Mouse (Mus musculus) midbrain, embryonic 14.5 days (tissue): ENCODE measurements at regions not wholly inside any gene's neighbourhood (a gene's known extent, or its start where the extent isn't known, plus 50 kb on each side); places are given as distances from the start of the nearest gene placed in this dataset.

ENCODE experiments used
- ATAC-seq: fragments of 200-750 bp; cut with Nextera tagmentation; 2 replicates; pipeline ENCODE4 v1.8.0; 2017; ENCODE audit warnings: moderate number of reproducible peaks, moderate library complexity; ENCODE audit not compliant: low FRiP score, low TSS enrichment
- DNase-seq: peaks from one replicate; pipeline ENCODE4 v3.0.0-alpha.2; 2015
- H3K27ac ChIP-seq: fragments of 300-500 bp; sonication (generic); replicated peaks from 2 replicates; pipeline ENCODE4 v1.5.1; 2014; ENCODE audit warnings: mild to moderate bottlenecking, low read depth, low read length, moderate library complexity
- H3K27me3 ChIP-seq: fragments of 300-500 bp; sonication (generic); 2 replicates; pipeline ENCODE4 v1.6.1; 2014; ENCODE audit warnings: low read length, control low read depth, mixed read lengths; ENCODE audit not compliant: control insufficient read depth, insufficient read depth
- H3K36me3 ChIP-seq: fragments of 300-500 bp; sonication (generic); 2 replicates; pipeline ENCODE4 v1.6.1; 2014; ENCODE audit warnings: low read length, control low read depth; ENCODE audit not compliant: control insufficient read depth, insufficient read depth
- H3K4me1 ChIP-seq: fragments of 300-500 bp; sonication (generic); 2 replicates; pipeline ENCODE4 v1.6.1; 2014; ENCODE audit warnings: mild to moderate bottlenecking, antibody characterized with exemption, low read length, control low read depth; ENCODE audit not compliant: control insufficient read depth, insufficient read depth
- H3K4me2 ChIP-seq: fragments of 300-500 bp; sonication (generic); 2 replicates; pipeline ENCODE4 v1.6.1; 2014; ENCODE audit warnings: mild to moderate bottlenecking, low read length, moderate library complexity
- H3K4me3 ChIP-seq: fragments of 300-500 bp; sonication (generic); replicated peaks from 2 replicates; pipeline ENCODE4 v1.5.1; 2014; ENCODE audit warnings: low read depth, low read length
- H3K9ac ChIP-seq: fragments of 300-500 bp; sonication (generic); replicated peaks from 2 replicates; pipeline ENCODE4 v1.6.1; 2014; ENCODE audit warnings: mild to moderate bottlenecking, low read length, moderate library complexity
- H3K9me3 ChIP-seq: fragments of 300-500 bp; sonication (generic); 2 replicates; pipeline ENCODE4 v1.6.1; 2016; ENCODE audit warnings: low read length, control low read depth, mixed read lengths; ENCODE audit not compliant: control insufficient read depth
- WGBS: fragments of 180-500 bp; shearing (Covaris S2); extraction: QIAGEN DNeasy Blood & Tissue Kit; methylation state at CpG from one replicate; pipeline ENCODE4 v1.1.7; 2014; 5-methylcytosine and 5-hydroxymethylcytosine counted together

DNA sequence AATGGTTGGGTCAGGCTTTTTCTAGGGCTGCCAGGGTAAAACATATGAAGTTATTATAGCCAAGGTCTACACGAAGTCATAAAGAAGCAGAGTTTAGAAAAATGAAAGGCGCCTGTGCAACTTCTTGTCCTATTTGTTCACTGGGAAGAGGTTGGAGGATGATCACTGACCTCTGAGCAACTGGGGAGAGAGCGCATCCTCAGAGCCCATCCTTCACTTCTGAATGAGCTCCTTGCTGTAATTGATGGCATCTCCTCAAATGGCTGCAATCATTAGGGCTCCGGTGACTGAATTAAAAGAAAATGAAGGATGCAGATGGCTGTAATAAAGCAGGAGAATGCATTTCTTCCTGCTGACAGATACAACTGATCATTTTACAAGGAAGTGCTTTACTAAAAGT lies 1117.4 kb upstream of the Nudt12 start:
- Histone ChIP-seq H3K27ac (no peak overlapping the region), H3K9me3 (no peaks in the 10 kb centered on the region), H3K36me3 (no peaks in the 10 kb centered on the region), H3K9ac (no peak overlapping the region), H3K27me3 (no peaks in the 10 kb centered on the region), H3K4me2 (no peak overlapping the region), H3K4me3 (no peak overlapping the region), H3K4me1 (no peaks in the 10 kb centered on the region)
- DNase-seq = no peak
- no peak for ATAC-seq
- 92% methylated on average over 4 of the region's 4 CpGs for WGBS

DNA sequence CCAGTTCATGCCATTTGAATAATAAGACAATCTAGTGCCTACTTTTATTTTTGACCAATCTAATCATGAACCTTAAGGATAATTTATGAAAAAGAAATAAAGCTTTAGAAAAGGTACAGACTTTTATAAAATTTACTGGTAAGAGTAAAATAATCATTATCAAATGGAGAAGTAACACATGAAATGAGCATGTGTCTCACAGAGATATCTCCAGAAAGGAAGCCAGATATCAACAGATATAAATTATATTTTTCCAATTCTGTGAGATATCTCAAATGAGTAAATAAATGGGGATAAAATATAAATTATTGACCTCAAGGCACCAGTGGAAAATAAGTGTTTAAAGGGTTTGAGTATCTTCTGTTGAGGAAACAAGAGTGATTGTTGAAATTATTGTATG lies 1085.6 kb upstream of the Nudt12 start:
- no peaks in the 10 kb centered on the region for H3K4me1 ChIP-seq
- DNase-seq = no peak
- H3K36me3 ChIP-seq = no peaks in the 10 kb centered on the region
- ATAC-seq = no peak
- no peak overlapping the region for H3K4me3 ChIP-seq
- no peak overlapping the region for H3K27ac ChIP-seq
- H3K9ac ChIP-seq = no peak overlapping the region
- H3K27me3 ChIP-seq = no peaks in the 10 kb centered on the region
- H3K4me2 ChIP-seq = no peak overlapping the region
- no peaks in the 10 kb centered on the region for H3K9me3 ChIP-seq
